Mouse (Mus musculus) heart, adult 2 months (tissue): ENCODE data around the gene Gm136.

Experiments
- CTCF ChIP-seq: fragments of 200-600 bp; IDR thresholded peaks from 2 replicates; pipeline ENCODE4 v1.8.1; 2022; ENCODE audit warnings: antibody characterized with exemption, mild to moderate bottlenecking, moderate library complexity
- EP300 ChIP-seq: fragments of 200-500 bp; IDR thresholded peaks from 2 replicates; pipeline ENCODE4 v1.6.1; 2011; ENCODE audit warnings: low read depth, low read length, control low read depth; ENCODE audit not compliant: insufficient read depth
- POLR2A ChIP-seq: fragments of 200-500 bp; IDR thresholded peaks from 2 replicates; pipeline ENCODE4 v1.6.1; 2011; ENCODE audit warnings: mild to moderate bottlenecking, low read depth, low read length, control low read depth; ENCODE audit not compliant: insufficient read depth

DNA sequence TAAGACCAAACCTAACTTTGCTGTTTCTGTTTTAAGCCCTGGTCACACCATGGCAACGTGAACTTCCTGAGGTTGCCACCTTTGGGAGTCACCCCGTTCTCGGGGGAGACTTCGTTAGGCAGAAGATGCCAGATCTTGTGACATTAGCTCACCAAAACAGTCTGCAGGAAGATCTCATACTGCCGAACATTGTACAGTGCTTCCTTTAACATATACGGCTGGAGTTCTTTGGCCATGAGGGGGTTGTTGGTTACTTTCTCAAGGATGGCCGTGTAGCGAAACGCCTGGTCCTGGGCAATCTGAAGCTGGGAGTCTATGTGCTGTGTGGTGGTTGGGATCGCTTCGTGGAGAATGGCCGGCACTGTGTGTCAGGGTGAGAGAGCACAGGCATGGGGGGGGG is 36.6 kb downstream of the Gm136 start:
- TF ChIP-seq POLR2A (no peak), CTCF (no peak), EP300 (no peak)
